In the genomic region with DNA sequence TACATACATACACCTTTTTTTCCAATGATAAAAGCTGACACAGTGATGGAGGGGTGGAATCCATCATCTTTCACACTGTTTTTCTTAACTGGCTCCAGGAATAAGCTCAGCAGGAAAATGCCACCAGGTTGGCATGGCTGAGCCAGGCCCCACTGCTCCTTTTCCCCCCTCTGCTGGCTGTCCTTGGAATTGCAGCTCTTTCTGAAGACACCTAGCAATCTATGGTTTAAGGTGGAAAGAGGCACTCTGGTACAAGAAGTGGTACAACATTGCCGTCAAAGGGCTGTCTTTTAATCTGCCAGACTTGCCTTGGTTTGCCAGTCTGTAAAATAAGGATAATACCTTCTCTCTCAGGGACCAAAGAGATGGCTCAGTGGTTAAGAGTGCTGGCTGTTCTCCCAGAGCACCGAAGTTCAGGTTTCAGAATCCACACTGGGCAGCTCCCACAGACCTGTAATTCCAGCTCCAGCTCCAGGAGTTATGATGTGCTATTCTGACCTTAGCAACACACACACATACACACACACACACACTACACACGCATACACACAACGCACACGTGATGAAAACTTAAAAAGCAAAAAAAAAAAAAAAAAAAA, we compare ENCODE assay signal across 8 mouse cellular contexts. TPM values are rescaled to one million over a fixed set of nuclear protein-coding genes. Genes with fewer than 3 reads are reported as not detected.
DNase-seq lines count a peak whose midpoint lies in the region; ATAC-seq and TF ChIP-seq lines count a peak whose summit lies in the region.

No protein-coding gene starts in this region.

- in situ Hi-C loops in ES-E14 (cut with MboI; ENCODE audit: low sequenced_read_pairs in 2 of 2, unreplicated experiment in 2 of 2), result no loop called here

- no peaks in the 10 kb centered on the region for H3K9me3 ChIP-seq in ES-E14 (ENCODE audit: control insufficient read depth, insufficient read depth, low read depth, low read length)
- H3K9me3 ChIP-seq in embryonic facial prominence, embryonic 11.5 days (replicated peaks; ENCODE audit: control insufficient read depth, low read length), result no peaks in the 10 kb centered on the region

- H3K36me3 ChIP-seq in ES-E14 (ENCODE audit: control insufficient read depth, insufficient read depth, low read length, poor library complexity, severe bottlenecking), result no peaks in the 10 kb centered on the region
- no peaks in the 10 kb centered on the region for H3K36me3 ChIP-seq in embryonic facial prominence, embryonic 11.5 days (replicated peaks; ENCODE audit: control insufficient read depth, insufficient read depth, low read depth, low read length)

- no peak overlapping the region for H3K4me3 ChIP-seq in ES-E14 (ENCODE audit: insufficient read depth in 1 of 2, low read depth in 1 of 2, low read length in 2 of 2, poor library complexity in 1 of 2, severe bottlenecking in 1 of 2)
- no peak overlapping the region for H3K4me3 ChIP-seq in embryonic facial prominence, embryonic 11.5 days (ENCODE audit: low read depth, low read length)

- ATAC-seq in embryonic facial prominence, embryonic 11.5 days (replicated peaks; ENCODE audit: insufficient number of reproducible peaks, low FRiP score, low TSS enrichment, low read depth), result no peak
- ATAC-seq in megakaryocyte-erythroid progenitor cell, adult 5-6 weeks (replicated peaks; ENCODE audit: low FRiP score, low TSS enrichment, poor library complexity, severe bottlenecking), result peak; percentile 83
- ATAC-seq in inflammation-experienced regulatory T-cells, adult 6 months, result no peak

- no peak overlapping the region for H3K4me2 ChIP-seq in embryonic facial prominence, embryonic 11.5 days (ENCODE audit: low read depth, low read length)

- H3K27ac ChIP-seq in ES-E14 (ENCODE audit: insufficient read depth, low read depth, low read length, poor library complexity, severe bottlenecking), result no peak overlapping the region
- H3K27ac ChIP-seq in embryonic facial prominence, embryonic 11.5 days (replicated peaks; ENCODE audit: low read depth, low read length), result no peak overlapping the region

- no peaks in the 10 kb centered on the region for H3K27me3 ChIP-seq in embryonic facial prominence, embryonic 11.5 days (ENCODE audit: control insufficient read depth, insufficient read depth, low read length)

- intact Hi-C loops in heart, postnatal 10 days (cut with DNase I), result loop anchor here (1.0 to 2.0 kb wide), 2 partner anchors 49 to 65 kb away; no protein-coding TSS in a partner anchor

- 71% methylated on average over 5 of the region's 5 CpGs for WGBS in embryonic facial prominence, embryonic 11.5 days

- DNase-seq in ES-E14 (ENCODE audit: low read depth, low spot score), result peak; percentile 69
- peak; percentile 86 to 92 for DNase-seq in adrenal gland, postnatal 36 days
- peak; percentile 89 for DNase-seq in embryonic facial prominence, embryonic 11.5 days (ENCODE audit: low spot score)
- DNase-seq in heart, postnatal 10 days, result peak; percentile 84 to 91
- peak; percentile 78 to 83 for DNase-seq in layer of hippocampus, postnatal 14 days (ENCODE audit: low spot score in 2 of 2)
- DNase-seq in right cerebral cortex, postnatal 4 days, result peak; percentile 97

- no peak overlapping the region for H3K9ac ChIP-seq in ES-E14 (ENCODE audit: insufficient read depth, low read depth, low read length, poor library complexity, severe bottlenecking)
- no peak overlapping the region for H3K9ac ChIP-seq in embryonic facial prominence, embryonic 11.5 days (replicated peaks; ENCODE audit: low read length)

- H3K4me1 ChIP-seq in ES-E14 (ENCODE audit: control insufficient read depth in 2 of 2, insufficient read depth in 2 of 2, low read length in 2 of 2, poor library complexity in 1 of 2), result no peaks in the 10 kb centered on the region
- no peaks in the 10 kb centered on the region for H3K4me1 ChIP-seq in embryonic facial prominence, embryonic 11.5 days (ENCODE audit: control insufficient read depth, insufficient read depth, low read length)

TF ChIP-seq in ES-E14, 5 proteins besides CTCF, POLR2A, EP300 and RAD21:
- TF ChIP-seq ZC3H11A (IDR thresholded peaks at IDR 0.05; ENCODE audit: borderline replicate concordance, low read depth, low read length) (peak; percentile 65; the same call in 1 of the 2 replicates), CHD2 (IDR thresholded peaks at IDR 0.05; ENCODE audit: low read depth, low read length) (no peak)

RNA-seq across cellular contexts. Expression of a gene that starts 25.9 kb away (rescaled TPM):
- total RNA-seq in ES-E14 (2012; rRNA removed), result 11.5 and 15.1 TPM in 2 replicates
- total RNA-seq in adrenal gland, postnatal 36 days (2021), result 10 to 100 TPM; 12.7 to 20.5 TPM
- polyA plus RNA-seq in embryonic facial prominence, embryonic 11.5 days (2014; fragmentation: Nextera tagmentation; extraction: Ambion mirVana), result 20.7 and 23.5 TPM in 2 replicates
- 10 to 100 TPM; 16.9 to 19.1 TPM for total RNA-seq in heart, postnatal 10 days (2021)
- 10 to 100 TPM; 44.4 to 49.1 TPM for total RNA-seq in layer of hippocampus, postnatal 14 days (2021)
- 5.9 and 9.5 TPM in 2 replicates for total RNA-seq in megakaryocyte-erythroid progenitor cell, adult 5-6 weeks (2014; fragmentation: Nextera tagmentation)
- 8.3 and 13.8 TPM in 2 replicates for total RNA-seq in megakaryocyte-erythroid progenitor cell, adult 5-6 weeks (2017)
- 10 to 100 TPM; 13.5 to 15.2 (median 13.6) TPM for polyA plus RNA-seq in inflammation-experienced regulatory T-cells, adult 6 months (2017; shearing (Covaris generic))

RNA-seq across cellular contexts. Expression of a gene that starts 31.1 kb away (rescaled TPM):
- total RNA-seq in ES-E14 (2012; rRNA removed), result 177 and 201 TPM in 2 replicates
- total RNA-seq in adrenal gland, postnatal 36 days (2021), result 100 to 1,000 TPM; 122 to 136 TPM
- polyA plus RNA-seq in embryonic facial prominence, embryonic 11.5 days (2014; fragmentation: Nextera tagmentation; extraction: Ambion mirVana), result 370 and 383 TPM in 2 replicates
- total RNA-seq in heart, postnatal 10 days (2021), result 100 to 1,000 TPM in 1 of 2 experiments, 10 to 100 TPM in 1; 93.2 to 116 TPM
- 100 to 1,000 TPM; 162 to 167 TPM for total RNA-seq in layer of hippocampus, postnatal 14 days (2021)
- total RNA-seq in megakaryocyte-erythroid progenitor cell, adult 5-6 weeks (2014; fragmentation: Nextera tagmentation), result 282 and 353 TPM in 2 replicates
- total RNA-seq in megakaryocyte-erythroid progenitor cell, adult 5-6 weeks (2017), result 264 and 290 TPM in 2 replicates
- polyA plus RNA-seq in inflammation-experienced regulatory T-cells, adult 6 months (2017; shearing (Covaris generic)), result 100 to 1,000 TPM; 288 to 361 (median 313) TPM

RNA-seq across cellular contexts. Expression of a gene that starts 51.2 kb away (rescaled TPM):
- total RNA-seq in ES-E14 (2012; rRNA removed), result 1.3 and 2.0 TPM in 2 replicates
- total RNA-seq in adrenal gland, postnatal 36 days (2021), result 1 to 10 TPM; 3.0 to 3.3 TPM
- 3.2 and 4.0 TPM in 2 replicates for polyA plus RNA-seq in embryonic facial prominence, embryonic 11.5 days (2014; fragmentation: Nextera tagmentation; extraction: Ambion mirVana)
- total RNA-seq in heart, postnatal 10 days (2021), result 1 to 10 TPM; 2.3 to 2.5 TPM
- total RNA-seq in layer of hippocampus, postnatal 14 days (2021), result 10 to 100 TPM; 28.0 to 28.9 TPM
- 0.44 and 0.64 TPM in 2 replicates for total RNA-seq in megakaryocyte-erythroid progenitor cell, adult 5-6 weeks (2014; fragmentation: Nextera tagmentation)
- total RNA-seq in megakaryocyte-erythroid progenitor cell, adult 5-6 weeks (2017), result not detected in 2 replicates
- under 1 TPM; 0.40 to 0.78 (median 0.44) TPM for polyA plus RNA-seq in inflammation-experienced regulatory T-cells, adult 6 months (2017; shearing (Covaris generic))
